Mouse (Mus musculus) cortical plate, adult 2 months (tissue): ENCODE results near the gene Gm10300.

ENCODE experiments used
- CTCF ChIP-seq: fragments of 200-500 bp; IDR thresholded peaks from 2 replicates; pipeline ENCODE4 v1.5.1; 2011; ENCODE audit warnings: mild to moderate bottlenecking, control low read depth, low read length; ENCODE audit not compliant: insufficient read depth; ENCODE audit errors: extremely low read depth
- POLR2A ChIP-seq: fragments of 200-500 bp; IDR thresholded peaks from 2 replicates; pipeline ENCODE4 v1.6.1; 2011; ENCODE audit warnings: mild to moderate bottlenecking, low read length, control low read depth; ENCODE audit not compliant: insufficient read depth; ENCODE audit errors: extremely low read depth

DNA sequence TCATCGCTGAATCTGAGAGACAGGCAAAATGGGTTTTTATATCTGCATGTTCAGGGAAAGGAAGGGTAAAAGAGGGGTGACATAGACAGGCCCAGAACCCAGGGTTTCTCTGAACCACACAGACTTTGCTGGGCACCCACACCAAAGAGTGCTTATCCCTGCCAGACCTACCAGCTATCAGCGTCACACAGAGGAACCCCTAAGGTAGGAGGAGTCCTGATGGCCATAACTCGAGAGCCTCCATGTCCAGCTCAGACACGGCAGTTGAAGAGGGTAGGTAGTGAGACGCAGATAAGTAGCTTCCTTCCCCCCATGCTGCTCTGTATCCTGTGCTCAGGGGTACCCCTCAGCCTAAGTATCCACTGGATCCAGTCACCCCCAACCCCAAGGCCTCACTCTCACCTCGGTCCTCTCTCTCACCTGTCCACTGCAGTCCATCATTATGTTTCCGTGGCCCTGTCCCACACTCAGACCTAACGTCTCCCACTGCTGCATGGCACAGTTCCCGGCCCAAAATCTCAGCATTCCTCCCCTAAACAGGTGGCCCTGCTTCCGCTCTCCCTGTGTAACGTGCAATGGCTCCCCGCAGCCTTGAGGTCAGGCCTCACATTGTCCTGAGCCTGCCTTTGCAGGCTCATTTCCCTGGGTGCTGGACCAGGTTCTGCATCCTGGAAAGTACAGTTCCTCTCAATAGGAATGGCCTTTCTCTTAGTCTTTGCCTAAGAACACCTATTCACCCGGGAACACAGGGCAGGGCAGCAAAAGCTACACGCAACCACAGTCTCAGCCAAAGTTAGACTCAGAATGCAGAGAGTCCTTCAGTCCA, 7.2 kb upstream of the Gm10300 start:
- TF ChIP-seq POLR2A: no peak
- no peak for TF ChIP-seq CTCF
